Mouse (Mus musculus) MEL (cell line): Measurements from ENCODE around the gene Serping1. TPM values are rescaled to one million over a fixed set of nuclear protein-coding genes. Genes with fewer than 3 reads are reported as not detected.

ENCODE experiments used
- DNase-seq: peaks from one replicate; pipeline ENCODE4 v3.0.0; 2011; ENCODE audit warnings: low read depth, low spot score
- H3K27ac ChIP-seq: 2 replicates; pipeline ENCODE4 v1.5.1; 2012; ENCODE audit warnings: low read depth, mild to moderate bottlenecking, control low read depth, low read length, moderate library complexity; ENCODE audit not compliant: control insufficient read depth
- H3K27me3 ChIP-seq, 2 experiments: fragments of 150-350 bp in 1 of 2; sonication (generic) in 1 of 2; 2 replicates each; pipeline ENCODE4 v1.6.1; 2012; ENCODE audit warnings: low read length in 2 of 2, mild to moderate bottlenecking in 2 of 2, improper control_type of control experiment in 1 of 2, moderate library complexity in 1 of 2; ENCODE audit not compliant: insufficient read depth in 2 of 2, control insufficient read depth in 1 of 2
- H3K36me3 ChIP-seq, 2 experiments: 2 replicates each; pipeline ENCODE4 v1.6.1; 2012 to 2014; ENCODE audit warnings: low read length in 2 of 2, improper control_type of control experiment in 1 of 2, inconsistent platforms in 1 of 2, mild to moderate bottlenecking in 1 of 2; ENCODE audit not compliant: insufficient read depth in 2 of 2, control insufficient read depth in 1 of 2
- H3K4me1 ChIP-seq, 2 experiments: fragments of 150-350 bp in 1 of 2; sonication (generic) in 1 of 2; 2 replicates each; pipeline ENCODE4 v1.6.1; 2012; ENCODE audit warnings: low read length in 2 of 2, improper control_type of control experiment in 1 of 2, mild to moderate bottlenecking in 1 of 2; ENCODE audit not compliant: insufficient read depth in 2 of 2, control insufficient read depth in 1 of 2
- H3K4me3 ChIP-seq, 2 experiments: fragments of 150-350 bp in 1 of 2; sonication (generic) in 1 of 2; 2 replicates each; pipeline ENCODE4 v1.5.1; 2012; ENCODE audit warnings: low read depth in 2 of 2, low read length in 2 of 2, mild to moderate bottlenecking in 2 of 2, moderate library complexity in 2 of 2, control low read depth in 1 of 2, improper control_type of control experiment in 1 of 2; ENCODE audit not compliant: control insufficient read depth in 1 of 2, insufficient read depth in 1 of 2
- H3K79me2 ChIP-seq: 2 replicates; pipeline ENCODE4 v1.6.1; 2012; ENCODE audit warnings: mild to moderate bottlenecking, low read length, moderate library complexity; ENCODE audit not compliant: control insufficient read depth, poor library complexity, insufficient read depth
- H3K9ac ChIP-seq: 2 replicates; pipeline ENCODE4 v1.6.1; 2012; ENCODE audit warnings: low read depth, mild to moderate bottlenecking, control low read depth, low read length, moderate library complexity; ENCODE audit not compliant: control insufficient read depth, poor library complexity, severe bottlenecking
- H3K9me3 ChIP-seq: fragments of 150-350 bp; sonication (generic); replicated peaks from 2 replicates; pipeline ENCODE4 v1.6.1; 2012; ENCODE audit warnings: mild to moderate bottlenecking, low read length, improper control_type of control experiment, moderate library complexity; ENCODE audit not compliant: insufficient read depth
- BHLHE40 ChIP-seq: IDR thresholded peaks from 2 replicates; pipeline ENCODE4 v1.6.1; 2012; ENCODE audit warnings: low read depth, mild to moderate bottlenecking, inconsistent platforms, low read length, improper control_type of control experiment, borderline replicate concordance
- CHD1 ChIP-seq: IDR thresholded peaks from 2 replicates; pipeline ENCODE4 v1.6.1; 2012; ENCODE audit warnings: low read depth, mild to moderate bottlenecking, inconsistent platforms, low read length, improper control_type of control experiment
- E2F4 ChIP-seq: IDR thresholded peaks from 2 replicates; pipeline ENCODE4 v1.6.1; 2011; ENCODE audit warnings: low read depth, low read length, improper control_type of control experiment, borderline replicate concordance
- EP300 ChIP-seq, 2 experiments: IDR thresholded peaks; 2 replicates each; pipeline ENCODE4 v1.6.1; 2011; ENCODE audit warnings: improper control_type of control experiment in 2 of 2, low read length in 2 of 2, low read depth in 1 of 2, mild to moderate bottlenecking in 1 of 2
- GABPA ChIP-seq: IDR thresholded peaks from 2 replicates; pipeline ENCODE4 v1.6.1; 2012; ENCODE audit warnings: low read depth, mild to moderate bottlenecking, inconsistent platforms, low read length, improper control_type of control experiment, moderate library complexity
- GATA1 ChIP-seq: IDR thresholded peaks from 2 replicates; pipeline ENCODE4 v1.6.1; 2011; ENCODE audit warnings: low read depth, low read length, improper control_type of control experiment
- JUND ChIP-seq: IDR thresholded peaks from 2 replicates; pipeline ENCODE4 v1.6.1; 2011; ENCODE audit warnings: low read depth, mild to moderate bottlenecking, improper control_type of control experiment, low read length
- MAX ChIP-seq: IDR thresholded peaks from 2 replicates; pipeline ENCODE4 v1.6.1; 2011; ENCODE audit warnings: low read length, improper control_type of control experiment
- MAZ ChIP-seq: IDR thresholded peaks from 2 replicates; pipeline ENCODE4 v1.6.1; 2012; ENCODE audit warnings: low read depth, mild to moderate bottlenecking, inconsistent platforms, low read length, improper control_type of control experiment
- MXI1 ChIP-seq: IDR thresholded peaks from 2 replicates; pipeline ENCODE4 v1.6.1; 2011; ENCODE audit warnings: mild to moderate bottlenecking, low read depth, low read length, improper control_type of control experiment
- MYB ChIP-seq: IDR thresholded peaks from 2 replicates; pipeline ENCODE4 v1.6.1; 2011; ENCODE audit warnings: mild to moderate bottlenecking, low read depth, low read length, improper control_type of control experiment
- NELFE ChIP-seq: IDR thresholded peaks from 2 replicates; pipeline ENCODE4 v1.6.1; 2011; ENCODE audit warnings: low read depth, low read length, improper control_type of control experiment
- POLR2AphosphoS2 ChIP-seq: IDR thresholded peaks from 2 replicates; pipeline ENCODE4 v1.6.1; 2011; ENCODE audit warnings: low read length, improper control_type of control experiment
- POLR2AphosphoS5 ChIP-seq: IDR thresholded peaks from 2 replicates; pipeline ENCODE4 v1.6.1; 2012; ENCODE audit warnings: low read depth, borderline replicate concordance, mild to moderate bottlenecking, inconsistent platforms, low read length, moderate library complexity, mixed read lengths
- RCOR1 ChIP-seq: IDR thresholded peaks from 2 replicates; pipeline ENCODE4 v1.6.1; 2012; ENCODE audit warnings: low read depth, mild to moderate bottlenecking, inconsistent platforms, low read length, improper control_type of control experiment
- SIN3A ChIP-seq: IDR thresholded peaks from 2 replicates; pipeline ENCODE4 v1.6.1; 2012; ENCODE audit warnings: low read length, improper control_type of control experiment, inconsistent platforms
- TAL1 ChIP-seq: IDR thresholded peaks from 2 replicates; pipeline ENCODE4 v1.6.1; 2012; ENCODE audit warnings: mild to moderate bottlenecking, inconsistent platforms, low read length, moderate library complexity, mixed read lengths
- TBP ChIP-seq: IDR thresholded peaks from 2 replicates; pipeline ENCODE4 v1.8.0; 2011; ENCODE audit warnings: low read depth, low read length, improper control_type of control experiment
- TCF12 ChIP-seq: IDR thresholded peaks from 2 replicates; pipeline ENCODE4 v1.6.1; 2014; ENCODE audit warnings: low read depth, mild to moderate bottlenecking, inconsistent platforms, low read length, improper control_type of control experiment, moderate library complexity
- USF1 ChIP-seq: IDR thresholded peaks from 2 replicates; pipeline ENCODE4 v1.6.1; 2014; ENCODE audit warnings: low read depth, mild to moderate bottlenecking, inconsistent platforms, low read length, improper control_type of control experiment, moderate library complexity
- USF2 ChIP-seq, 2 experiments: IDR thresholded peaks; 2 replicates each; pipeline ENCODE4 v1.6.1; 2011 to 2012; ENCODE audit warnings: improper control_type of control experiment in 2 of 2, low read length in 2 of 2, borderline replicate concordance in 1 of 2, inconsistent platforms in 1 of 2, low read depth in 1 of 2, mild to moderate bottlenecking in 1 of 2; ENCODE audit not compliant: insufficient read depth in 1 of 2
- ZMIZ1 ChIP-seq: IDR thresholded peaks from 2 replicates; pipeline ENCODE4 v1.6.1; 2012; ENCODE audit warnings: low read depth, mild to moderate bottlenecking, inconsistent platforms, low read length, improper control_type of control experiment, moderate library complexity
- polyA plus RNA-seq, 2 experiments: library from polyadenylated mRNA; stranded (reverse) in 1 of 2; unstranded in 1 of 2; fragments of >175 nt in 1 of 2; fragments of >200 nt in 1 of 2; gene quantifications; 2 replicates each; pipeline versions ENCODE4 v1.2.1 to v1.2.4; 2012; ENCODE audit warnings: low replicate concordance in 2 of 2, low read depth in 1 of 2; ENCODE audit not compliant: insufficient read length in 2 of 2, insufficient read depth in 1 of 2, missing spikeins in 1 of 2
- total RNA-seq: library from RNA; depleted of rRNA; stranded (reverse); fragments of 300-350 nt; gene quantifications from 2 replicates; pipeline ENCODE4 v1.2.3, GENCODE M21; 2012

Serping1 gene
- total and polyA plus RNA-seq, 3 experiments: not detected

DNA sequence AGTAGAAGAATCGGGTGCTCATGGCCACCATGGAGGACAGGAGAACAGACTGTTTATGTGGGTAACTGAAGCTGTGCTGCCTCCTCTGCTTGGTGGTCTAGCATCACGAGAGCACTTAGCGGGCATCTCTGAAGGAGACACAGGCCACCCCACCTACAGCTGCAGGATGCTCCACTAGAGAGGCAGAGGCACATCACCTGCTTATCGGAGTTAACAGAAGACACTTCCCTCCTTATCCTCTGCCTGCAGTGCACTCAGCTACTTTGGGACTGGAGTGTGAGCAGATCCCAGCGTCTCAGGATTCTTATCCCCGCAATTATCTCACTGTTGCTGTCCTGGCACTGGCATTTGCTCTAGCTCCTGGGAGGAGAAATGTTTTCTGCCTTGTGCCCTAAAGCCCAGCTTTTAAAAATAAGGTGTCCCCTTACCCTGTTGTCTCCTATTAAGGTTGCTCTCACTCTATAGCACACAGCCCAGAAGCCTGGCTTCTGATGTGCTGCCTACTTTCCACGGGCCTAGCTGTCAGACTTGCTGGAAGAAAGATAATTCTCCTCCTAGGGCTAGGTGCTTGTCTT lies 39.8 kb downstream of the Serping1 start:
- no peaks in the 10 kb centered on the region for H3K36me3 ChIP-seq
- peak; percentile 61 for DNase-seq
- H3K4me1 ChIP-seq: peaks cover 0 to 10% of the 10 kb centered on the region in 2 experiments; a peak in 1 of 4 replicates
- no peak overlapping the region for H3K4me3 ChIP-seq
- no peak overlapping the region for H3K27ac ChIP-seq
- H3K27me3 ChIP-seq: no peaks in the 10 kb centered on the region
- TF ChIP-seq JUND (no peak), POLR2AphosphoS5 (no peak), EP300 (IDR thresholded peaks at IDR 0.05; ENCODE audit: low read depth in 1 of 2, low read length in 2 of 2) (peak; percentile 61 to 83), RCOR1 (peak; percentile 35; the same call in 1 of the 2 replicates), SIN3A (0 out of 2 replicates have a peak, but pooled peaks have one; percentile 16), GATA1 (peak; percentile 81), BHLHE40 (0 out of 2 replicates have a peak, but pooled peaks have one; percentile 12), TAL1 (peak; percentile 93), TCF12 (peak; percentile 92)
- no peaks in the 10 kb centered on the region for H3K9me3 ChIP-seq
- no peak overlapping the region for H3K9ac ChIP-seq
- H3K79me2 ChIP-seq: no peaks in the 10 kb centered on the region

DNA sequence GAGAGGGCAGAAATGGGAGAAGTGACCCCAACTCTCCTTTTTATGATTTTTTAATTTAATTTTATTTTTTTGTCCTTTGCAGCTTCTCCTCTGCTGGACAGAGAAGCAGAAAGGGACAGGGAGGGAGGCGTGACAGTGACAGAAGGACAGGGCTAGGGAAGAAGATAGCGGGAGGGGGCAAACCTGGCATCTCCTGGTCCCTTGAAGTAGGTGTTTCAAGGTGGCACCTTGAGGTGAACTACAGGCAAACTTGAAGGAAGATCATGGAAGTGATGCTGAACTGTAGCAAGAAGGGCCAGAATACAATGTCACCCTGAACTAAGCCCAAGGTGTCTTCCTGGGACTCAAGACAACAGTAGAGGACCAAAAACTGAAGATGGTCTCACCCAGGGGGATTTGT lies 40.3 kb downstream of the Serping1 start:
- H3K4me3 ChIP-seq: no peak overlapping the region
- H3K4me1 ChIP-seq: peaks cover 0 to 10% of the 10 kb centered on the region in 2 experiments; a peak in 1 of 4 replicates
- no peak overlapping the region for H3K27ac ChIP-seq
- H3K27me3 ChIP-seq: no peaks in the 10 kb centered on the region
- DNase-seq: no peak
- H3K36me3 ChIP-seq: no peaks in the 10 kb centered on the region
- no peaks in the 10 kb centered on the region for H3K79me2 ChIP-seq
- H3K9ac ChIP-seq: no peak overlapping the region
- TF ChIP-seq RCOR1: no peak
- TF ChIP-seq SIN3A: no peak
- no peak for TF ChIP-seq NELFE
- TF ChIP-seq CHD1: no peak
- no peak for TF ChIP-seq POLR2AphosphoS2
- H3K9me3 ChIP-seq: no peaks in the 10 kb centered on the region

DNA sequence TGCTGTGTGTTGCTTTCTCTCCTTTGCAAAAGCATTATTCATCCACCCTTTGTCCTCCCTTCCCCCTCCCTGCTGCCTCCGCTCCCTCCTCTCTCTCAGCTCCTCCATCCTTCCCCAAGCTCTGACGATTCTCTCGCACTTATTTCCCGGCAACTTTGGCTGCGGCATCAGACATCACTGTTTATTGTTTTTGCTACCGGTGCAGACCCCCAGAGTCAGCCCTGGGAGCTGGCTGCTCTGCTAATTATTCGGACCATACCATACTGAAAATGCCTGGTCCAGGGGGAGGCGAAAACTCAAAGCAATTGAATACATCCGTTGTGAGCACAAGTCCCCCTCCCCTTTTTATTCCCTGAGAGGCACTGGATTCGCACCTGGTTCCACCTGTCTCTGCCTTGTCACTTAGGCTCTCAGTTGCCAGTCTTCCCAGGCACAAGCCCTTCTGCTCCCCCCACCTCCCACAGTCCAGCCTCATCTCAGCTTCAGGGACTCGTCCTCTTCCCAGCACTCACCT lies 40.8 kb downstream of the Serping1 start:
- H3K27me3 ChIP-seq: no peaks in the 10 kb centered on the region
- H3K36me3 ChIP-seq: no peaks in the 10 kb centered on the region
- no peak for TF ChIP-seq MXI1
- TF ChIP-seq NELFE: no peak
- TF ChIP-seq TBP: no peak
- no peak for TF ChIP-seq E2F4
- no peak for TF ChIP-seq MAX
- no peak for TF ChIP-seq ZMIZ1
- TF ChIP-seq MYB: no peak
- no peak for TF ChIP-seq GABPA
- no peak for TF ChIP-seq USF2 (IDR thresholded peaks at IDR 0.05; ENCODE audit: borderline replicate concordance in 1 of 2, insufficient read depth in 1 of 2, low read depth in 1 of 2, low read length in 2 of 2)
- no peak for TF ChIP-seq TCF12
- TF ChIP-seq GATA1: no peak
- TF ChIP-seq JUND: no peak
- TF ChIP-seq USF1: no peak
- no peak for TF ChIP-seq MAZ
- no peak for TF ChIP-seq CHD1

More for the DNA sequence above, 40.8 kb downstream of the Serping1 start:
- Histone ChIP-seq H3K4me1 (peaks cover 0 to 10% of the 10 kb centered on the region in 2 experiments; a peak in 1 of 4 replicates), H3K4me3 (no peak overlapping the region), H3K79me2 (no peaks in the 10 kb centered on the region), H3K27ac (no peak overlapping the region), H3K9me3 (no peaks in the 10 kb centered on the region), H3K9ac (no peak overlapping the region)
- no peak for DNase-seq
